In genomic region chr3:58414234-58414938, GRCm38 (mm10) we compare ENCODE assay signal across 8 mouse cellular contexts. TPM values are rescaled to one million over a fixed set of nuclear protein-coding genes. Genes with fewer than 3 reads are reported as not detected.
DNase-seq lines count a peak whose midpoint lies in the region; ATAC-seq lines count a peak whose summit lies in the region.

TSS of gene Tsc22d2 (plus strand) at chr3:58414715.

- H3K27ac ChIP-seq in intestine, embryonic 16.5 days (ENCODE audit: low read length): peak within 1 kb of the TSS; percentile 100
- H3K27ac ChIP-seq in midbrain, embryonic 10.5 days (replicated peaks): peak within 1 kb of the TSS; percentile 93

- no peaks in the 10 kb centered on the region for H3K27me3 ChIP-seq in intestine, embryonic 16.5 days (replicated peaks; ENCODE audit: control insufficient read depth, insufficient read depth, low read length)
- H3K27me3 ChIP-seq in midbrain, embryonic 10.5 days (ENCODE audit: low read depth, poor library complexity, severe bottlenecking): no peaks in the 10 kb centered on the region

- peak; percentile 73 for ATAC-seq in intestine, embryonic 16.5 days

- peak within 1 kb of the TSS; percentile 99 for H3K9ac ChIP-seq in intestine, embryonic 16.5 days (ENCODE audit: low read depth, low read length)

- under 1% methylated on average over 52 of the region's 52 CpGs for WGBS in intestine, embryonic 16.5 days
- under 1% methylated on average over 50 of the region's 52 CpGs for WGBS in midbrain, embryonic 10.5 days

- peak within 1 kb of the TSS; percentile 99 for H3K4me3 ChIP-seq in intestine, embryonic 16.5 days (ENCODE audit: low read length)
- H3K4me3 ChIP-seq in midbrain, embryonic 10.5 days: peak within 1 kb of the TSS; percentile 72

- intact Hi-C loops in left cerebral cortex, postnatal 36 days (cut with DNase I): loop anchor here (2.0 kb wide), 3 partner anchors 110 to 162 kb away; partner anchors contain the start of genes Eif2a, Selenot and Serp1

- DNase-seq in adrenal gland, postnatal 10 days: peak; percentile 100
- DNase-seq in embryo, embryonic 9.5 days (ENCODE audit: extremely low spot score): peak; percentile 97
- peak; percentile 99 for DNase-seq in gastrocnemius, postnatal 4 days (ENCODE audit: low spot score in 2 of 2)
- DNase-seq in left cerebral cortex, postnatal 36 days (ENCODE audit: low spot score in 2 of 2): peak; percentile 97
- DNase-seq in midbrain, embryonic 10.5 days (ENCODE audit: low spot score): peak; percentile 95
- DNase-seq in right cerebral cortex, postnatal 36 days (ENCODE audit: low spot score in 2 of 2): peak; percentile 90 to 93
- peak; percentile 96 to 99 for DNase-seq in urinary bladder, postnatal 4 days (ENCODE audit: low spot score in 2 of 2)

- no peaks in the 10 kb centered on the region for H3K36me3 ChIP-seq in intestine, embryonic 16.5 days (ENCODE audit: control insufficient read depth, insufficient read depth, low read length)
- peaks cover 5% of the 10 kb centered on the region; the same call in 1 of the 2 replicates for H3K36me3 ChIP-seq in midbrain, embryonic 10.5 days

- H3K4me1 ChIP-seq in intestine, embryonic 16.5 days (ENCODE audit: control insufficient read depth, insufficient read depth, low read length): no peaks in the 10 kb centered on the region
- H3K4me1 ChIP-seq in midbrain, embryonic 10.5 days: peaks cover 28% of the 10 kb centered on the region

- peak within 1 kb of the TSS; percentile 75 for H3K4me2 ChIP-seq in intestine, embryonic 16.5 days (ENCODE audit: low read depth, low read length)

- H3K9me3 ChIP-seq in intestine, embryonic 16.5 days (ENCODE audit: control insufficient read depth, low read length): no peaks in the 10 kb centered on the region
- H3K9me3 ChIP-seq in midbrain, embryonic 10.5 days (replicated peaks): no peaks in the 10 kb centered on the region

RNA-seq across cellular contexts. Expression of gene Tsc22d2, which starts in this region (rescaled TPM):
- 10 to 100 TPM; 31.2 to 33.4 TPM for total RNA-seq in adrenal gland, postnatal 10 days (2021)
- 10 to 100 TPM; 31.5 to 34.7 TPM for total RNA-seq in gastrocnemius, postnatal 4 days (2021)
- polyA plus RNA-seq in intestine, embryonic 16.5 days (2015; fragmentation: Nextera tagmentation; extraction: Ambion mirVana): 5.0 and 6.1 TPM in 2 replicates
- total RNA-seq in left cerebral cortex, postnatal 36 days (2021): 10 to 100 TPM; 35.9 to 36.8 TPM
- polyA plus RNA-seq in midbrain, embryonic 10.5 days (2016; fragmentation: Nextera tagmentation; extraction: Ambion mirVana): 7.0 and 7.4 TPM in 2 replicates

Comparison
In these comparisons a context has a peak if more than half of its experiments do, and no peak if none do; other contexts are left out.
1. Peak in every context shown above with its lines: DNase-seq, ATAC-seq, H3K4me3 ChIP-seq and H3K27ac ChIP-seq.